Mouse (Mus musculus) regulatory T cell (primary cell): ENCODE measurements around the gene Lrrc8b.

Experiments
- in situ Hi-C: fragments of 300-600 bp; cut with MboI, MseI; formaldehyde crosslinking; loops from one replicate; pipeline ENCODE4 v1.15.1; 2025; ENCODE audit warnings: high pct_unique_total_duplicates

Gene Lrrc8b

DNA sequence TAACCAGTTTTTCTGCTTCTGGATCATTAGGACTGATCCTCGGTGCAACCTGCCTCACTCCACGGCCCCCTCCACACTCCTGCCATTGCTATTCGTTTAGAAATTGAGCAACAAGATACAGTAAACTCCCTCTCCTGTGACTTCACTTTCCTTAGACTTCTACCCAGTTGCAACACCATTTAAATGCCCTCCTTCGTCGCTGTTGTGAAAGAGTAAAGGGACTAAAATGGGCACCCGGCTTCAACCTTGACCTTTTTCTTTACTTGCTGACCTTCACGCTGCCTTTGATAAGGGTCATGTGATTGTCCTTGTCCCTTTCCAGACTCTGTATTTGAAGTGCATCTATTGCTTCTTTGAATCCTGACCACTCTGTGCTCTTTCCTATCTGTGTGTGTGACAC, 2.8 kb downstream of the Lrrc8b start:
- in situ Hi-C loops, result no loop called here

DNA sequence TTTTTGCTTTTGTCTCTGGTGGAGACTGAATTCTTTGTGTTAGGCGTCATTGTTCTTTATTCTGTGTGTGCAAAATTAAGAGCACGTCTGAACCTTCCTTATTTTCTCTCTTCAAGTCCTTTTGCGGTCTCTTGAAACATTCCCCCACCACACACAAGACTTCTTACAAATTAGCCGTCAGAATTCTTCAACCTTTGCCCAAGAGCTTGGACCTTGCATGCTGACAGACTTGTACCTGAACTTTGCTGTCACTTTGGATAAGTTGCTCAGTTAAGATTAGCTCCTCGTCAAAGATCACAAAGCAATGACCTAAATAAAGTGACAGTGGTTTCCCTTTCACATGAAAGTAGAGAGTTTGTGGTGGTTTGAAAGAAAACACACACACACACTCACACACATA, 3.3 kb downstream of the Lrrc8b start:
- in situ Hi-C loops, result no loop called here

DNA sequence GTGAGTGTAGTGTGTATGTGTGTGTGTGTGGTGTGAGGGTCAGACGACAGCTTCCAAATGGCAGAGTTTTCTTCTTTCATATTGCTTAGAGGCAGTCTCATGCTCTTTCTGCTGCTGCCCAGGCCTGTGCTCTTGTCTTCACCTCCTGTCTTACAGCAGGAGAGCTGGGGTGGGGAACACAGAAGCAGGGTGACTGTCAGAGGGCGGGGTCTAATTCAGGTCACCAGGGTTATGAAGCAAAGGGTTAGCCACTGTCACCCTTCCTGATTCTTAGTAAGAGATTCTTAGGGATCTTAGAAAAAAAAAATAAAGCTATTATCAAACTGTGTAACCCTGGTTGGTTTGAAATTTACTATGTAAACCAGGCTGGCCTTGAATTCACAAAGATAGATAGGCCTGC, 10.0 kb downstream of the Lrrc8b start:
- in situ Hi-C loops, result no loop called here

DNA sequence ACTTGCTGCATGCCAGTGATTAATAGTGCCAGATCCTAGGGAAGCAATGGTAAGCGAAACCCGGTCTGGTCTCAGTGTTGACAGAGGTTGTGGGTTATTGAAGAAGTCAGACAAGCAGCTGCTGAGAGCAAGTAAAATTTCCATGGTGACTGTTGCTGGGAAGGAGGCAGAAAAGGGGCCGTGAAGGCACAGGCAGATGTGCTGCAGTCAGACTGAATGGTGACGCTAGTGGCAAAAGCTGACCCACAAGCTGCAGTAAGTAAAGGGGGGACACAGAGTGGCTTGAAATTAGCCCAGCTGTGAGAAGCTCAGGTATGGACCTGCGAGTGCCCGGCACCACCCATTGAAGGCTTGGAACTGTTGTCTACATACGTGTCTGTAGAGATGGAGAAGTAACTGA, 11.8 kb downstream of the Lrrc8b start:
- in situ Hi-C loops, result no loop called here

DNA sequence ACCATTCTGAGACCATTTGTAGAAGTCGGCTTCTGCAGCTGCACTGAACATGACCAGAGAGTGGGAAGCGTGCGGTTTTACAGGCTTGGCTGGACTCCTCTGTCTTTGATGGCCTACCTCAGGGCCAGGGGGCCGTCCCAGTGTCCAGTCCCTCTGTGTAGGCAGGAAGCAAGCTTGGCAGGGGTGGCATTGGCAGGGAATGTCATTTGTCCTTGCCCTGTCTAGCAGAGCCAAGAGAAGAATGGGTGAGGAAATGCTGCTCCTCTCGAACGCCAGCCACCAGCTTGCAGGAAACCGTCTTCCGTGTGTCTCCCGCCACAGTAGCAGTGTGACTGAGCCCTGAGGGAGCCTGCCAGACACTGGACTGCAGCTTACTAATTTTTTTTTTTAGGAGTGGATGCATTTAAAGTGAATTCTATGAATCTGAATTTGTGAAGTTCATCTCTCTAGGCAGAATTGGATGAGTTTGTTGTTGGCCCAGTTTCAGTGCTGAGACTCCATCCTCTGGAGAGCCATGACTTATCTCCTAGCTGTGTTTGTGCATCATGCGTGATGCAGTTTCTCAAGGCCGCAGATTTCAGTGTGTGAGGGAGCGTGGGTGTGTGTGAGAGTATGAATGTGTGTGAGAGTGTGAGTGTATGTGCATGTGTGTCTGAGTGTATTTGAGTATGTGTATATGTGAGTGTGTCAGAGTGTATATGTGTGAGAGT, 12.8 kb downstream of the Lrrc8b start:
- in situ Hi-C loops, result no loop called here

DNA sequence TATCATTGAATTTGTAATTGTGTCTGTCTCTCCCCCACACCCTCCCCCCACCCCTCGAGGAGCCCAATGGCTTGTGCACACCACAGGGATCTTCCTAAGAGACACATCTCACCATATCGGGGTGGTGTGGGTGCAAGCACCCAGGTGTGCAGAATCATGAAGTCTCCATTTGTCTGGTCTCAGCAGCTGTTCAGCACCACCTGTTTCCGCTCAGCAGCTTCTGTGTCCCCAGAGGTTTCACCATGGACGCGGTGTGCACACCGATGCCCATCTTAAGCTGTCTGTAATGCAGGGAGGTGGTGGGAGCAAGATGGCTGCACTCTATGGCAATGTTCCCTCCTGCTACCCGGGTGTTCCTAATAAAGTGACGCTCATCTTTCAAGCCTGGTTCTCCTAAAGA, 14.6 kb downstream of the Lrrc8b start:
- in situ Hi-C loops, result no loop called here

DNA sequence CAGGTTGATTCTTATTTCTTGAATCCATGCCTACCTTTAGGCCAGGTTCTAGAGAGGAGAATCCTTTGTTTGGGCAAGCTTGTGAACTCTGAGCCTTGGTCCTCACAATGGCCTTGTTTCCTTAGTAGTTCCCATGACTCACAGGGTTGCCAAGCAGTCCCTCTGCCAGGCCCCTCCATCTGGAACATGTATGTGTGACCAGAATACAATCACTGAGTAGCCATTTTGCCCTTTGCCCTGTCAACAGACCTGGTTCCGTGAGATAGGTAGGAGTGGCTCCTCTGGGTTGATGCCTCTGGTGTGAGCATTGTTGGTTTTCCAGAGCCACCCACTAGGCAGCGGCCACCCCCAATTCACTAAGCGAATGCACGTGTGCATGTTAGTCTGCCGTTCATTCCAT, 24.0 kb downstream of the Lrrc8b start:
- in situ Hi-C loops, result no loop called here

DNA sequence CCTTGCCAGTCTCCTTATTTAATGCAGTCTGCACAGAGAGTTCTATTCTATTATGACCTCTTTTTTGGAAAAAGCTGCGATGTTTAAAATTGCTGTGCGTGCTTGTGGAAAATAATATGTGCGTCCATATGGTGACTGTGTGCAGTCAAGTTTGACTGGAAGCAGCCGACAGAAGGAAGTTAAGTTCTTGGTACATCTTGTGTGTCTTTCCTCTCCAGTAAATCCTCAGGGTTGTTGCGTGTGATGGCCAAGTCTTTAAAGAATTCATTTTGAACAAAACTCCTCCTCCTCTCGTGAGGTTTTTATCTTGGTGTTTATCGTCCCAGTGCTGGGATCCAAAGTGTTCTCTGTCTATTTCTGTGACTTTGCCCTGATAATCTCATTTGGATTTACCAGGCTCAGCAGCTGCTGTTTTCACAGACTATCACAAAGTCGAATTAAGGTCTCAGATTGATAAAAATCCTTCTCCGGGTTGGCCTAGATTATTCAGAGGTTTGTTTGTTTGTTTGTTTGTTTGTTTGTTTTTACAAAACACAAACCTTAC, 25.5 kb downstream of the Lrrc8b start:
- in situ Hi-C loops, result no loop called here

DNA sequence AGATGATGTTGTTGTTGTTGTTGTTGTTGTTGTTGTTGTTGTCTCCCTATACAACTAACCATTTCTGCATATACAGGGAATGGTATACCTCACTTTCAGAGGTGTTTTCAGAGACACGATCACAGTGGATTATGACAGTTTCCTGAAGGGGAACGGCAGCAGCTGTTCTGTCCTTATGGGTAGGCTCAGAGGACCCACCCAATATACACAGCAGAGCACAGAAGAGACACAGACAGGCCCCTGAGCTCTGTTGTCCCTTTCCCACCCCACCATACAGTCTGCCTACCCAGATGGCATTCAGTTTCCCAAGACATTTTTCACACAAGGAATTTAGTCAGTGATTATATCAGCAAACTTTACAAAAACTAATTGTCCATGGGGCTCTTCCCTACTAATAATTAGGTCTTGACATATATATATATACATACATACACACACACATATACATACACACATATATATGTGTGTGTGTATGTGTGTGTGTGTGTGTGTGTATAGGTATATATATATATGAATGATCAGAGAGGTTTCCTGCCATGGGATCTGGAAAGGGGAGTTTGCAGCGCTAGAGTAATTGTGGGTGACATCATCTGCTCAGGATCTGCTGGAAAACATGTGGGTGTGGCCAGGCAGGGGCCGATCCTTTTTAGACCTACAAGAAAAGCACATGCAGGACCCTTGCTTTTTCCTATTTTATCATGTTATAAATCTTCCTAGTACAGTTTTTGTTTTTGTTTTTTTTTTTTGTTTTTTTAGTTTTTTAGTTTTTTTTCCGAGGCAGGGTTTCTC, 26.8 kb downstream of the Lrrc8b start:
- in situ Hi-C loops, result no loop called here

DNA sequence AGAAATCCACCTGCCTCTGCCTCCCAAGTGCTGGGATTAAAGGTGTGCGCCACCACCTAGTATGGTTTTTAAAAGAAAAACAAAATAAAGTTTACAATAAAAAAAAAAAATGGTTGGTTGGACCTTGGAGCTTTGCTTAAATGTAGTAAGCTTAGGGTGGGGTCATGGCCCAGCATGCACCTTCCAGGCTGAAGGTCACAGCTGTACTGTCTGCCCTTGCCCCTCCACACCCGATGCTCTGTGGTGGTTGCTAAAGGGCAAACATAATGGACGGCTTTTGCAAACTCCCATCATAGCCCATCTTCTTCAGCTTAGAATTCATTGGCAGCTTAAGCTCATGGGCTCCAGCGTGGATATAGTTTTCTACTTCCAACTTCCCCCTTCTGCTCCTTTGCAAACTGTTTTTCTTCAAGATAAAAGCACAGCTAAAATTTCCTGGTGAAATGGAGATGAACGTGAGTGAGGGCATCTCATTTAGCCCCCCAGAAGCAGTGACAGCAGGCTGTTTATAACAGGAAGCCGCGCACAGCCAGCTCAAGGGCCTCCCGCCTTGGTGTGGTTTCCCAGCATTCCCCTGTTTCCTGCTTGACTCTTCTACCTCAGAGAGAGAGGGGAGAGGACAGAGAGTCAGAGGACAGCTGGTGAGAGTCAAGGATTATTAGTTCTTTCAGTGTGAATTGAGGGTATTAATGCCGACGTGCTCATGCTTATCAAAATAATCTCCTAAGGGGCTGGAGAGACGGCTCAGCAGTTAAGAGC, 27.7 kb downstream of the Lrrc8b start:
- in situ Hi-C loops, result no loop called here

DNA sequence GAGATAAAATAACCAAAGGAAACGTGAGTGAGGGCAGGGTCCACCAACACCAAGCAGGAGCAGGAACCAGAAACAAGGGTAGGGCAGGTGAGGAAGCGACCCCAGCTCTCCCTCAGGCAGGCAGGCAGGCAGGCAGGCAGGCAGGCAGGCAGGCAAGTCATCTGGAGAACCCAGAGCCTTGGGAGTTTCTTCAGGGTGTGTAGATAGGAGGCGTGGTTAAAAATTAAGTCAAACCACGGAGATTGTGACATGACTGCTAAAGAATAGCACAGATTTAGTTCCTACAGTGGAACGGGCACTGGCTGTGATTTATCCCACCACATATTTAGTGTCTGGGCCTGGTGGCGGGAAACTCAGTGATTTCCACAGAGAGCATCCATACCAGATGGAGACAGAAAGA, 30.1 kb downstream of the Lrrc8b start:
- in situ Hi-C loops, result no loop called here

DNA sequence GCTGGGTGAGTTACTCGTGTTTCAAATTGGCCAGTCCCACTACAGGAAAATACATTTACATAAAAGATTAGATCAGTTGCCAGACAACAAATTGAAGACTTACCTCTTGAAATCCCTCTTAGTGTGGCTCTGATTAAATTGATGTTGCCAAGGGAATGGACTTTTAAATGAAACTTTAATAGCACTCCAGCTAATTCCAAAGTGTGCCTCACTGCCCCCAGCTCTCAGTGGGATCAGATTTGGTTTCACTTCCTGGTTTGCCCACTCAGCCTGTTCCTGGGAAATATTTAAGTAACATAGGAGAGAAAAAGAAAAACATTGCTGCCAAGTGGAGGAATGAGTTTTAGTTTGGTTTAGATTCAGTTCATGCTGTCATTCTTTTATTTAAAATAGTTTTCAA, 38.5 kb downstream of the Lrrc8b start:
- in situ Hi-C loops, result no loop called here

DNA sequence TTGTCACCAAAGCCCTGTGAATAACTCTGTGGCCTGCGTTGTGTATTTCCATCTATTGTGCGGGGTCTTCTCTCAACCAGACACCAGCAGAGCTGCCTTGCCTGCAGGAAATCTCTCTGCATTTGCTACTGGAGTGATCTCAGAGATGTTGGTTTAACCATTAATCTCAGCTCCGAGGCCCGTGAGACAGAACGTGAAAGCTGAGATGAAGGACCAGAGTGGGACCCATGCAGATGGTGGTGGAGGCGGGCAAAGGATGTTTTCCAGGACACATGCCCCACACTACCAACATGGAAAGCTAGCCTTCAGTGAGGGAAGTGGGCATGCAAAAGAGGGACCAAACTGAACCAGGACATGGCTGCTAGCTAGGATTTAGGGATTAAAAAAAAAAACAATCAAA, 43.5 kb downstream of the Lrrc8b start:
- in situ Hi-C loops, result no loop called here

DNA sequence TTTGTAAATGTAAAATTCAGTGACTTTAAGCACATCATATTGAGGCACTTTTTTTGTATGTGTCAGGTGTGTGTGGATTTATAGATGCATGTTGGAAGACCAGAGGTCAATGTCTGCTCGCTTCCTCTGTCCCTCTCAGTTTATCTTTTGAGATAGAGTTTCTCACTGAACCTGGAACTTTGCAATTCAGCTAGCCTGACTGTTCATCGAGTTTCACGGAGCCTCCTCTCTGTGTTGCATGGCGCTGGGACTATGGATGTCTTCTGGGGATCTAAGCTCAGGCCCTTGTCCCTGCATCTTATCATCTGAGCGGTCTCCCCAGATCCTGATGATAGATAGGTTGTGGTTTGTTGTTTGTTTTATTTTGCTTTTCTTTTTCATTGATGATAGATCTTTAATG, 45.0 kb downstream of the Lrrc8b start:
- in situ Hi-C loops, result no loop called here

DNA sequence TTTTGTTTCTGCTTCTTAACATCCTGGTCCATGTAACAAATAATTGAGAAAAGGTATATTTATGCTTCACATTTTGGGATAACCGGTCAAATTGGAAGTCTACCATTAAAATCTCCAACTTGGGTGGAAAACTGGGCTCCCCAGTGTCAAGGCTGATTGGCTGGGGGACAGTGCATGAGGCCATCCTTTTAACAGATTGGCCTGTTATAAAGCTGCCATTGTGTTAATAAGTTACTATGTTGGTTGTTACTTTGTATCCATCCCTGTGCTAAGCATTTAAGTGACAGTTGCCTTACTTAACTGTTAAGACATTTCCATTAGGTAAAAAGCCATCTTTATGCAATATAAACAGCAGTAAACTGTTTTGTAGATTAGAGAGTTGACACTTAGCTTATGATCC, 45.5 kb downstream of the Lrrc8b start:
- in situ Hi-C loops, result no loop called here

DNA sequence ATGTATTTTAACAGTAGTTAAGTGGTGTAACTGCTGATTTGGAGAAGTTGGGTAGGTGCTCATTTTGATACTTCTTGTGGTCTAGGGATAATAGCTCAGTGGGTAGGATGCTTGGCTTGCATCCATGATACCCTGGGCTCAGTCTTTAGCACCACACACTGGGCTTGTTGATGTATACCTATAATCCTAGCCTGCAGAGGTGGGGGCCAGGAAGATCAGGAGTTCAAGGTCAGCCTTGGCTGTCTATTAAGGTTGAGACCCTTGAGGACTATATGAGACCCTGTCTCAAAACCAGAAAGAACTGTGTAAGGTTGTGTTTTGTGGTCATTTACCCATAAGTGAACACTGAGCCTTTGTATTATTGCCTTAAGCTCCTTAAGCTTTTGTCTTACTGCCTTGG, 49.1 kb downstream of the Lrrc8b start:
- in situ Hi-C loops, result no loop called here

DNA sequence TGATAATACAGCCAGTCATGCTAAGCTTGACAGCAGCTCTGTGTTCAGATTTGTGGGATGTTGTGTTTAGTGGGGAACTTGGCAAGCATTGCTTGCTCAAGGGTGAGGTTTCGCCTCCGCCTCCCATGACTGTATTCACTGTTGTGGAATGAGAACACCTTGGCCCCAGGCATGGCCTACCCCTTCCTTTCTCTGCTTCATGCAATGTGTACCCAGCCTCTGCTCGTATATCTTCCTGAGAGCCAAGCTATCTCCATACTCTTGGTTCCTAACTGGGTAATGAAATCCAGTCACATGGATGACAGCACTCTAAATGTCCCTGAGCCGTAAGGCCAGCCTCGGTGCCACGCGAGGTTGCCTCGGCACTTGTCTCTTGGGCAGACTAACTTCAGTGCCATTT, 50.0 kb downstream of the Lrrc8b start:
- in situ Hi-C loops, result no loop called here

DNA sequence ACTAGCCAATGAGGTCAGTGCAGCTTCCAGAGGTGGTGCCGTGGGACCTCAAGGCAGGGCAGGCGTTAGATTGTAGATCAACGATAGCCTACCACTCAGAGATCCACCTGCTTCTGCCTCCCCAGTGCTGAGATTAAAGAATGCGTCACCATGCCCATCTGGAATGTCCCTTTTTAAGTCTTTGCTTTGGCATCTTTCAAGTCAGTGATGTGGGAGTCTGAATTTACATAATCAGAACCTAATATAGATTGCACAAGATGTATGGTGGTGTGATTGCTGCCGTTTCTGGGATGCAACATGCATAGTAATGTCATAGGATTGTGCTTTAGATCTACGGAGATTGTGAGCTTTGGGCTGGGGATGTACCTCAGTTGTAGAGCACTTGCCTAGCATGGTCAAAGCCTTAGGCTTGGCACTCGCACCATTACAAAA, 50.9 kb downstream of the Lrrc8b start:
- in situ Hi-C loops, result no loop called here

DNA sequence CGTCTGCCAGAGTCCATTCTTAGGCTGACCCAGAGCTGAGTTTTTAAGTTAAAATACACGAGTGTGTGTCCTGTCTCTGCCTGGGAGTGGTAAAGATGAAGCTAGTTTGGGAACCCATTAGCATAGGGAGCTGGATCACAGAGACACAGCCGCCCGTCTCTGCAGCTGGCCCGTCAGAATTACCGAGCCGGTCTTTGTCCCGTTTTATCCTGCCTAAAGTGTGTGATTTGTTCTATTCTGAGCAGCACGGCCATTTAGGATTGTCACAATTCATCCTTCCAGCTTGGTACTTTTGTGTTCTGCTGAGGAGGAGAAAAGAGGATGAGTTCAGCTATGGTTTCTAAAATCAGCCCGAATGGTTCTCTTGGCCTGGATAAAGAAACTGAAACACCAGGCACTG, 51.7 kb downstream of the Lrrc8b start:
- in situ Hi-C loops, result no loop called here

DNA sequence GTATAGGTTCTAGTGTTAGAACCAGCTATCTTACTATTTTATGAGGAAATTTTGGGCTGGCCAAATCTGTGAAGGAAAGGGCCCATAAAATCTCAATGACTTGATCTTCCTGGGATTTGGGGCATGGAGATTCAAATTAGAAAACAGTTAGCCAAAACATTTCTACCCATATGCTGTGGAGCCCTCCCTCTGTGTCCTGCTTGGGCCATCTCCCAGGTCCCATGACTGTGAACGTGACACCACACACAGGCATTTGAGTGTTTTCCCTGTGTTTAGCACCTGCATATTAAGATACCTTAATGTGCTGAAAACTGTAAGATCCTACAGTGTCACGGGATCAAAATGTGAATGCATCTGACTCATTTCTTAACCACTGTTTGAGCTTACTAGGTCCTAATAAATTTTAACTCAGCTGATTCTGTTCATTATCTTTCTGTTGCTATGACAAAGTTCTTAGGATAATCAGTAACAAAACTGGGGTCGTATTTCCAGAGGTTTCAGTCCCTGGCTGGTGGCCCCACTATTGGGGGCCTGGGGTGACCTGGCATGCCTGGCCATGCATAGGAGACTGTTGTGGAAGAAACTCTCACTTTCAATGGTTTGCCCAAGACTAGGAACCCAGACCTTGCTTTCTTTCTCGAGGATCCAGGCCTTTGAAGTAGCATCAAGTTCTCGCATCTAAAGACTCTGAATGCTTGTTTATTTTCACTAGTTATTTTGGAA, 57.6 kb downstream of the Lrrc8b start:
- in situ Hi-C loops, result no loop called here

DNA sequence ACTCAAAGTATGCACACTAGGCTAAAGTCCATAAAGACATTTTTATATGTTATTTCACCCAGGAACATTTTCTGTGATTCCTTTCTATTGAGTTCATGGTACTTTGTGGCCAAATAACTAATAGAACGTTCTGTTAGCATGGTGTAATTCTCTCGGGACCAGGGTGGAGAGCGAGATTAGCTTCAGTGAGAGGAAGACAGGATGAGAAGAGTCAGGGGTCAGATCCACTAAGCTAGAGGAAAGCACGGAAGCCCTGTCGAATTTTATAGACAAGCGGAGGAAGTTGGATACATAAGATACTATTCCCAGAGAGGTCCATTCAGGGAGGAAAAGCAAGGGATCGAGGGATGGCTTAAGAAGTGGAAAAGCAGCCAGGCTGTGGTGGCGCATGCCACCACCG, 62.0 kb downstream of the Lrrc8b start:
- in situ Hi-C loops, result no loop called here

DNA sequence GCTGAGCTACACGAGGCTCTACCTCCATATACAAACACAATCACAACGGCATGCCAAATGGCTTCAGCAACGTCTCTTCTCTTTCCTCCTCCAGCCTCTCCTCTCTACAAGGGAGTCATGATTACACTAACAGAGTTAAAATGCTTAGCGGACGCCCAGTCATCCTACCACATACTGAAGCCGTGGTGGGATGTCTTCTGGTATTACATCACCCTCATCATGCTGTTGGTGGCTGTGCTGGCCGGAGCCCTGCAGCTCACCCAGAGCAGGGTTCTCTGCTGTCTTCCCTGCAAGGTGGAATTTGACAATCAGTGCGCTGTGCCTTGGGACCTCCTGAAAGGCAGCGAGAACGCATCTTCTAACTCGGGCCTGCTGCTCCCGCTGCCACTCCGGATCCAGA, 64.1 kb downstream of the Lrrc8b start:
- in situ Hi-C loops, result no loop called here
